Mouse (Mus musculus) embryonic facial prominence, embryonic 14.5 days (tissue): ENCODE data around the gene Dennd2d. TPM values are rescaled to one million over a fixed set of nuclear protein-coding genes. Genes with fewer than 3 reads are reported as not detected.

Experiments
- ATAC-seq: fragments of 200-750 bp; cut with Nextera tagmentation; 2 replicates; pipeline ENCODE4 v1.8.0; 2017; ENCODE audit warnings: low read depth, moderate number of reproducible peaks, moderate TSS enrichment
- DNase-seq: peaks from one replicate; pipeline ENCODE4 v3.0.0-alpha.2; 2015; ENCODE audit warnings: low spot score
- H3K27ac ChIP-seq: fragments of 300-500 bp; sonication (generic); replicated peaks from 2 replicates; pipeline ENCODE4 v1.5.1; 2014; ENCODE audit warnings: low read depth, mild to moderate bottlenecking, low read length, moderate library complexity
- H3K27me3 ChIP-seq: fragments of 300-500 bp; sonication (generic); replicated peaks from 2 replicates; pipeline ENCODE4 v1.6.1; 2014; ENCODE audit warnings: low read length; ENCODE audit not compliant: control insufficient read depth, insufficient read depth
- H3K36me3 ChIP-seq: fragments of 300-500 bp; sonication (generic); 2 replicates; pipeline ENCODE4 v1.6.1; 2014; ENCODE audit warnings: low read length, mixed read lengths; ENCODE audit not compliant: control insufficient read depth, insufficient read depth
- H3K4me1 ChIP-seq: fragments of 300-500 bp; sonication (generic); 2 replicates; pipeline ENCODE4 v1.6.1; 2014; ENCODE audit warnings: antibody characterized with exemption, low read length; ENCODE audit not compliant: control insufficient read depth, insufficient read depth
- H3K4me2 ChIP-seq: fragments of 300-500 bp; sonication (generic); 2 replicates; pipeline ENCODE4 v1.6.1; 2014; ENCODE audit warnings: low read depth, mild to moderate bottlenecking, low read length, moderate library complexity, mixed read lengths
- H3K4me3 ChIP-seq: fragments of 300-500 bp; sonication (generic); 2 replicates; pipeline ENCODE4 v1.5.1; 2014; ENCODE audit warnings: low read depth, mild to moderate bottlenecking, low read length
- H3K9ac ChIP-seq: fragments of 300-500 bp; sonication (generic); 2 replicates; pipeline ENCODE4 v1.6.1; 2014; ENCODE audit warnings: low read depth, mild to moderate bottlenecking, low read length, moderate library complexity, mixed read lengths
- H3K9me3 ChIP-seq: fragments of 300-500 bp; sonication (generic); 2 replicates; pipeline ENCODE4 v1.6.1; 2016; ENCODE audit warnings: low read length; ENCODE audit not compliant: control insufficient read depth
- WGBS: fragments of 180-500 bp; shearing (Covaris S2); extraction: QIAGEN DNeasy Blood & Tissue Kit; methylation state at CpG from one replicate; pipeline ENCODE4 v1.1.7; 2014; 5-methylcytosine and 5-hydroxymethylcytosine counted together
- polyA plus RNA-seq: library from polyadenylated mRNA; unstranded; fragments of >200 nt; fragmentation: Nextera tagmentation; extraction: Ambion mirVana; gene quantifications from 2 replicates; pipeline ENCODE4 v1.2.1, GENCODE M21; 2014

Dennd2d gene
- polyA plus RNA-seq, 1 experiment from 2014 or later = 3.5 TPM

GRCm38 (mm10) chr3:106510669-106511068 is 28.5 kb downstream of the Dennd2d start:
- Histone ChIP-seq H3K9me3 (no peaks in the 10 kb centered on the region), H3K9ac (no peak overlapping the region), H3K4me2 (no peak overlapping the region), H3K27me3 (no peaks in the 10 kb centered on the region), H3K4me1 (no peaks in the 10 kb centered on the region), H3K27ac (no peak overlapping the region), H3K4me3 (no peak overlapping the region), H3K36me3 (0 out of 2 replicates have a peak, but pooled peaks cover 5% of the 10 kb centered on the region)
- DNase-seq (no peak), ATAC-seq (no peak)
- 84% methylated on average over 1 of the region's 1 CpGs for WGBS

GRCm38 (mm10) chr3:106515016-106515415 is 32.8 kb downstream of the Dennd2d start:
- H3K27ac ChIP-seq = no peak overlapping the region
- 92% methylated on average over 6 of the region's 6 CpGs for WGBS
- no peak overlapping the region for H3K9ac ChIP-seq
- H3K27me3 ChIP-seq = no peaks in the 10 kb centered on the region
- no peaks in the 10 kb centered on the region for H3K36me3 ChIP-seq
- no peak overlapping the region for H3K4me2 ChIP-seq
- no peak overlapping the region for H3K4me3 ChIP-seq
- no peaks in the 10 kb centered on the region for H3K4me1 ChIP-seq
- no peak for ATAC-seq
- peak; percentile 12 for DNase-seq
- H3K9me3 ChIP-seq = no peaks in the 10 kb centered on the region

DNA sequence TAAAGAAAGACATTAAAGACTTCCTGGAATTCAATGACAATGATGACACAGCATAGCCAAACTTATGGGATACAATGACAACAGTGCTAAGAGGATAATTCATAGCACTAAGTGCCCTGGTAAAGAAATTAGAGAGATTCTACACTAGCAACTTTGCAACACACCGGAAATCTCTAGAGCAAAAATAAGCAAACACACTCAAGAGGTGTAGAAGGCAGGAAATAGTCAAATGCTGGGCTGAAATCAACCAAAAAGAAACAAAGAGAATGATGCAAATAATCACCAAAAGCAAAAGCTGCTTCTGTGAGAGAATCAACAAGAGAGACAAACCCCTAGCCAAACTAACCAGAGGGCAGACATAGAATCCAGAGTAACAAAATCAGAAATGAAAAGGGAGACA is 40.5 kb downstream of the Dennd2d start:
- H3K9me3 ChIP-seq = no peaks in the 10 kb centered on the region
- H3K9ac ChIP-seq = no peak overlapping the region
- H3K36me3 ChIP-seq = 0 out of 2 replicates have a peak, but pooled peaks cover 7% of the 10 kb centered on the region
- no peak overlapping the region for H3K4me3 ChIP-seq
- WGBS = 97% methylated on average over 1 of the region's 1 CpGs
- DNase-seq (no peak), ATAC-seq (no peak)
- H3K4me2 ChIP-seq = no peak overlapping the region
- no peak overlapping the region for H3K27ac ChIP-seq
- H3K27me3 ChIP-seq = no peaks in the 10 kb centered on the region
- H3K4me1 ChIP-seq = no peaks in the 10 kb centered on the region

DNA sequence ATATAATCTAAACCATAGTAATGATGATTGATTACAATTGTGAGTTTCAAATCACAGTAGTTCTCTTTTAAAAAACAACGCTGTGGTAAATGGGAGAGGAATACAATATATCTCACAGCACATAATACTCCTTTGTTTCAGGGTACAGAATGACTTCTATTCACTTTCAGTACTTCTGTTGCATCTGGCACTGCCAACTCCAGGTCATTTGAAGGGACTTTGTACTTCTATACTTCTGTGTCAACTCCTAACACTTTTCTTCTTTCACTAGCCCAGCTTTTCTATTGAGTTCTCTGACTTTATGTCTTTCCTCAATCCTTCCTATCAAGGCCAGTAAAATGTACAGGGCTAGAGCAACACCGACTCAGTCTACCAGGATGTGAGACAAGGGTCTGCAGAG is 44.2 kb downstream of the Dennd2d start:
- no peak overlapping the region for H3K27ac ChIP-seq
- H3K36me3 ChIP-seq = peaks cover 8% of the 10 kb centered on the region; the same call in 1 of the 2 replicates
- no peak for DNase-seq
- no peak overlapping the region for H3K9ac ChIP-seq
- no peaks in the 10 kb centered on the region for H3K27me3 ChIP-seq
- H3K4me1 ChIP-seq = no peaks in the 10 kb centered on the region
- 90% methylated on average over 2 of the region's 2 CpGs for WGBS
- no peaks in the 10 kb centered on the region for H3K9me3 ChIP-seq
- H3K4me3 ChIP-seq = no peak overlapping the region
- ATAC-seq = no peak
- no peak overlapping the region for H3K4me2 ChIP-seq

- Histone ChIP-seq H3K36me3 (peaks cover 20% of the 10 kb centered on the region; the same call in 1 of the 2 replicates), H3K4me2 (no peak overlapping the region), H3K4me3 (no peak overlapping the region), H3K9ac (no peak overlapping the region), H3K4me1 (no peaks in the 10 kb centered on the region), H3K9me3 (no peaks in the 10 kb centered on the region), H3K27me3 (no peaks in the 10 kb centered on the region), H3K27ac (no peak overlapping the region)
- DNase-seq (no peak), ATAC-seq (no peak)
- WGBS = 91% methylated on average over 2 of the region's 2 CpGs
Observed at GRCm38 (mm10) chr3:106528032-106528431, 45.8 kb downstream of the Dennd2d start.

GRCm38 (mm10) chr3:106533277-106533676 is 51.1 kb downstream of the Dennd2d start:
- WGBS = 91% methylated on average over 2 of the region's 2 CpGs
- DNase-seq (no peak), ATAC-seq (no peak)
- H3K4me2 ChIP-seq = no peak overlapping the region
- peaks cover 35% of the 10 kb centered on the region for H3K36me3 ChIP-seq
- H3K9ac ChIP-seq = no peak overlapping the region
- no peak overlapping the region for H3K27ac ChIP-seq
- no peaks in the 10 kb centered on the region for H3K4me1 ChIP-seq
- no peak overlapping the region for H3K4me3 ChIP-seq
- H3K27me3 ChIP-seq = no peaks in the 10 kb centered on the region
- H3K9me3 ChIP-seq = no peaks in the 10 kb centered on the region

GRCm38 (mm10) chr3:106544721-106545316 is 62.6 kb downstream of the Dennd2d start:
- Histone ChIP-seq H3K27me3 (no peaks in the 10 kb centered on the region), H3K27ac (no peak overlapping the region), H3K4me1 (peaks cover 12% of the 10 kb centered on the region), H3K4me2 (no peak overlapping the region), H3K4me3 (no peak overlapping the region), H3K9ac (no peak overlapping the region), H3K36me3 (no peaks in the 10 kb centered on the region), H3K9me3 (no peaks in the 10 kb centered on the region)
- no peak for ATAC-seq
- DNase-seq = no peak
- 85% methylated on average over 8 of the region's 8 CpGs for WGBS

- Histone ChIP-seq H3K27ac (peak within 1 kb of the TSS; percentile 99), H3K27me3 (no peaks in the 10 kb centered on the region), H3K4me2 (peak within 1 kb of the TSS; percentile 71), H3K4me1 (peaks cover 12% of the 10 kb centered on the region), H3K36me3 (peaks cover 4% of the 10 kb centered on the region; the same call in 1 of the 2 replicates), H3K9ac (peak within 1 kb of the TSS; percentile 93), H3K9me3 (no peaks in the 10 kb centered on the region), H3K4me3 (peak within 1 kb of the TSS; percentile 90)
- under 1% methylated on average over 33 of the region's 63 CpGs for WGBS
- ATAC-seq (peak; percentile 97), DNase-seq (peak; percentile 99)
Observed at GRCm38 (mm10) chr3:106547171-106547923, 65.1 kb downstream of the Dennd2d start, which contains the start of the genes Dram2 and Cept1. Dram2 (plus strand) TSS chr3:106547798. Cept1 (minus strand) TSS chr3:106547802.
